Mouse (Mus musculus) ES-E14 (cell line): Measurements from ENCODE around the gene Kars. TPM values are rescaled to one million over a fixed set of nuclear protein-coding genes. Genes with fewer than 3 reads are reported as not detected.

Experiments
- DNase-seq: peaks from one replicate; pipeline ENCODE4 v3.0.0-alpha.2; 2013; ENCODE audit warnings: low read depth, low spot score
- H3K27ac ChIP-seq: 2 replicates; pipeline ENCODE4 v1.5.1; 2012; ENCODE audit warnings: low read depth, mild to moderate bottlenecking, low read length, moderate library complexity, mixed read lengths; ENCODE audit not compliant: poor library complexity, insufficient read depth, severe bottlenecking
- H3K36me3 ChIP-seq: 2 replicates; pipeline ENCODE4 v1.6.1; 2012; ENCODE audit warnings: mild to moderate bottlenecking, low read length, moderate library complexity, mixed read lengths; ENCODE audit not compliant: control insufficient read depth, poor library complexity, insufficient read depth, severe bottlenecking
- H3K4me1 ChIP-seq, 2 experiments: fragments of 150-350 bp in 1 of 2; sonication (generic) in 1 of 2; 2 replicates each; pipeline ENCODE4 v1.6.1; 2012; ENCODE audit warnings: low read length in 2 of 2, mild to moderate bottlenecking in 1 of 2, mixed read lengths in 1 of 2; ENCODE audit not compliant: control insufficient read depth in 2 of 2, insufficient read depth in 2 of 2, poor library complexity in 1 of 2
- H3K4me3 ChIP-seq, 2 experiments: fragments of 150-350 bp in 1 of 2; sonication (generic) in 1 of 2; 2 replicates each; pipeline ENCODE4 v1.5.1; 2012; ENCODE audit warnings: low read length in 2 of 2, low read depth in 1 of 2, mild to moderate bottlenecking in 1 of 2, mixed read lengths in 1 of 2; ENCODE audit not compliant: insufficient read depth in 1 of 2, poor library complexity in 1 of 2, severe bottlenecking in 1 of 2
- H3K9ac ChIP-seq: 2 replicates; pipeline ENCODE4 v1.6.1; 2012; ENCODE audit warnings: low read depth, mild to moderate bottlenecking, low read length, mixed read lengths; ENCODE audit not compliant: poor library complexity, insufficient read depth, severe bottlenecking
- H3K9me3 ChIP-seq: fragments of 150-350 bp; sonication (generic); 2 replicates; pipeline ENCODE4 v1.6.1; 2012; ENCODE audit warnings: low read depth, mild to moderate bottlenecking, low read length; ENCODE audit not compliant: control insufficient read depth, insufficient read depth
- CHD2 ChIP-seq: IDR thresholded peaks from 2 replicates; pipeline ENCODE4 v1.6.1; 2014; ENCODE audit warnings: mild to moderate bottlenecking, low read depth, low read length, inconsistent platforms
- HCFC1 ChIP-seq: IDR thresholded peaks from 2 replicates; pipeline ENCODE4 v1.6.1; 2012; ENCODE audit warnings: low read length, inconsistent platforms, borderline replicate concordance; ENCODE audit not compliant: insufficient read depth
- MAFK ChIP-seq: IDR thresholded peaks from 2 replicates; pipeline ENCODE4 v1.6.1; 2014; ENCODE audit warnings: mild to moderate bottlenecking, low read depth, low read length, inconsistent platforms; ENCODE audit not compliant: insufficient read depth
- ZC3H11A ChIP-seq: IDR thresholded peaks from 2 replicates; pipeline ENCODE4 v1.6.1; 2012; ENCODE audit warnings: low read depth, mild to moderate bottlenecking, inconsistent platforms, low read length, borderline replicate concordance
- ZNF384 ChIP-seq: IDR thresholded peaks from 2 replicates; pipeline ENCODE4 v1.6.1; 2012; ENCODE audit warnings: low read depth, low read length, inconsistent platforms
- in situ Hi-C, 2 experiments: fragments of 600-800 bp; cut with MboI; formaldehyde crosslinking; loops; one replicate each; pipeline ENCODE4 v1.15.1; 2025; ENCODE audit warnings: low sequenced_read_pairs in 2 of 2, inconsistent platforms in 1 of 2; ENCODE audit not compliant: unreplicated experiment in 2 of 2
- total RNA-seq: library from RNA; depleted of rRNA; stranded (reverse); fragments of 300-350 nt; gene quantifications from 2 replicates; pipeline ENCODE4 v1.2.3, GENCODE M21; 2012

The Kars gene
- total RNA-seq, 1 experiment = 267 TPM

- H3K9ac ChIP-seq = no peak overlapping the region
- in situ Hi-C loops = no loop called here
Observed at GRCm38 (mm10) chr8:111951936-111952335, 59.2 kb downstream of the Kars start.

GRCm38 (mm10) chr8:111951317-111951716, 59.8 kb downstream of the Kars start:
- Histone ChIP-seq H3K36me3 (peaks cover 24% of the 10 kb centered on the region), H3K4me3 (no peak overlapping the region), H3K9ac (no peak overlapping the region), H3K9me3 (no peaks in the 10 kb centered on the region), H3K27ac (no peak overlapping the region), H3K4me1 (peaks cover 5 to 9% of the 10 kb centered on the region in 2 experiments; a peak in 3 of 4 replicates)
- TF ChIP-seq CHD2 = no peak
- TF ChIP-seq ZNF384 = no peak
- no peak for TF ChIP-seq ZC3H11A
- no peak for TF ChIP-seq HCFC1
- TF ChIP-seq MAFK = no peak
- no peak for DNase-seq
- in situ Hi-C loops = no loop called here

More at GRCm38 (mm10) chr8:111951936-111952335, 59.2 kb downstream of the Kars start:
- peak overlapping the region; percentile 3; the same call in 1 of the 2 replicates for H3K27ac ChIP-seq
- peaks cover 30% of the 10 kb centered on the region for H3K36me3 ChIP-seq
- TF ChIP-seq ZNF384 = no peak
- TF ChIP-seq ZC3H11A = no peak
- TF ChIP-seq HCFC1 = no peak
- TF ChIP-seq MAFK = no peak
- TF ChIP-seq CHD2 = no peak
- no peak overlapping the region for H3K4me3 ChIP-seq
- H3K9me3 ChIP-seq = no peaks in the 10 kb centered on the region
- H3K4me1 ChIP-seq = peaks cover 4 to 8% of the 10 kb centered on the region in 2 experiments; a peak in 3 of 4 replicates
- DNase-seq = no peak

DNA sequence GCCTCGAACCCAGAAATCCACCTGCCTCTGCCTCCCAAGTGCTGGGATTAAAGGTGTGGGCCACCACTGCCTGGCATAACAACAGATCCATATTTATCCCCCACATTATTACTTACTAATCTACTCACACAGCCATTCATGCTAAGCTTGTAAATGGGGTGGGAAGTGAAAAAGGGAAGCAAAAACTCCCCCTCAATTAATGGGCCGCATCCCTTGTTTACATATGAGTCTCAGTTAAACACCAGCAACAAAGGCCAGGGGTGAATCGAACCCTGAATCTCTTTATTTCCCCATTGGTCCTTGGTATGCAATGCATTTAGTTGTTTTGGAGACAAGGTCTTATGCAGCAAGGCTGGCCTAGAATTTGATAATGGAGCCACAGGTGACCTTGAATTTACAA, 60.3 kb downstream of the Kars start:
- Histone ChIP-seq H3K4me3 (no peak overlapping the region), H3K4me1 (peaks cover 6 to 12% of the 10 kb centered on the region in 2 experiments; a peak in 3 of 4 replicates), H3K36me3 (peaks cover 26% of the 10 kb centered on the region), H3K9ac (no peak overlapping the region), H3K27ac (no peak overlapping the region), H3K9me3 (no peaks in the 10 kb centered on the region)
- no peak for DNase-seq
- in situ Hi-C loops = no loop called here
- TF ChIP-seq ZNF384 (no peak), CHD2 (no peak), HCFC1 (no peak), MAFK (no peak), ZC3H11A (no peak)

- H3K36me3 ChIP-seq = peaks cover 32% of the 10 kb centered on the region
- peaks cover 12 to 14% of the 10 kb centered on the region in 2 experiments for H3K4me1 ChIP-seq
- DNase-seq = no peak
- in situ Hi-C loops = no loop called here
- H3K9ac ChIP-seq = no peak overlapping the region
- H3K4me3 ChIP-seq = no peak overlapping the region
- peak overlapping the region; percentile 29; the same call in 1 of the 2 replicates for H3K27ac ChIP-seq
- H3K9me3 ChIP-seq = no peaks in the 10 kb centered on the region
- TF ChIP-seq MAFK (no peak), ZNF384 (no peak), CHD2 (no peak), HCFC1 (no peak), ZC3H11A (no peak)
Observed at GRCm38 (mm10) chr8:111947954-111948353, 63.2 kb downstream of the Kars start.

- peaks cover 33% of the 10 kb centered on the region for H3K36me3 ChIP-seq
- peaks cover 12 to 15% of the 10 kb centered on the region in 2 experiments for H3K4me1 ChIP-seq
- in situ Hi-C loops = no loop called here
Observed at GRCm38 (mm10) chr8:111947144-111947543, 64.0 kb downstream of the Kars start.

More at GRCm38 (mm10) chr8:111947144-111947543, 64.0 kb downstream of the Kars start:
- no peak overlapping the region for H3K27ac ChIP-seq
- no peak overlapping the region; a peak in 1 of 4 replicates for H3K4me3 ChIP-seq
- no peak for DNase-seq
- H3K9ac ChIP-seq = no peak overlapping the region
- H3K9me3 ChIP-seq = no peaks in the 10 kb centered on the region
- TF ChIP-seq MAFK (no peak), ZC3H11A (no peak), ZNF384 (no peak), HCFC1 (no peak), CHD2 (no peak)
